9 mouse cellular contexts compared by ENCODE assay signal in genomic region chr11:70219873-70220272, GRCm38 (mm10). TPM values are rescaled to one million over a fixed set of nuclear protein-coding genes. Genes with fewer than 3 reads are reported as not detected.
DNase-seq lines count a peak whose midpoint lies in the region; ATAC-seq and TF ChIP-seq lines count a peak whose summit lies in the region.
"Had no signal": no experiment of that assay in that cellular context is flagged by ENCODE, and none has a peak within 500 bp of the region (broad histone marks: within the 10 kb centered on the region; RNA-seq: fewer than 3 reads in every experiment).

No protein-coding gene starts in this region.

- no peak for ATAC-seq in heart, embryonic 14.5 days (ENCODE audit: insufficient number of reproducible peaks, insufficient read depth, low FRiP score, low read depth)
- no peak for ATAC-seq in forebrain, embryonic 16.5 days
- no peak for ATAC-seq in liver, postnatal 0 days

- H3K27me3 ChIP-seq in heart, embryonic 14.5 days (ENCODE audit: control insufficient read depth, insufficient read depth, low read length): peaks cover 28% of the 10 kb centered on the region
- H3K27me3 ChIP-seq in ES-Bruce4 (ENCODE audit: control insufficient read depth, insufficient read depth, low read length, poor library complexity, severe bottlenecking): no peaks in the 10 kb centered on the region
- H3K27me3 ChIP-seq in forebrain, embryonic 16.5 days (replicated peaks; ENCODE audit: control insufficient read depth, insufficient read depth, low read length): peaks cover 20% of the 10 kb centered on the region
- peaks cover 17% of the 10 kb centered on the region for H3K27me3 ChIP-seq in liver, postnatal 0 days (ENCODE audit: insufficient read depth, low read length)

- no peak for TF ChIP-seq POLR2A in ES-Bruce4 (IDR thresholded peaks at IDR 0.05; ENCODE audit: insufficient read depth, low read length)

- peak overlapping the region; percentile 46 to 63 for H3K4me3 ChIP-seq in heart, embryonic 14.5 days (ENCODE audit: control insufficient read depth in 1 of 2, insufficient read depth in 1 of 2, low read depth in 1 of 2, low read length in 2 of 2)
- H3K4me3 ChIP-seq in ES-Bruce4 (ENCODE audit: low read depth, low read length): peak overlapping the region; percentile 59
- H3K4me3 ChIP-seq in forebrain, embryonic 16.5 days (replicated peaks; ENCODE audit: low read length): peak overlapping the region; percentile 68
- H3K4me3 ChIP-seq in liver, postnatal 0 days (ENCODE audit: low read depth, low read length): peak overlapping the region; percentile 61

- intact Hi-C loops in heart, postnatal 14 days (cut with DNase I): loop anchor here (10.0 kb wide), 1 partner anchor 285 kb away; the partner anchor contains the start of gene Ybx2

- no peak for TF ChIP-seq EP300 in ES-Bruce4 (IDR thresholded peaks at IDR 0.05; ENCODE audit: insufficient read depth, low read depth, low read length)
- no peak for TF ChIP-seq EP300 in liver, postnatal 0 days (IDR thresholded peaks at IDR 0.05; ENCODE audit: low read depth)

- WGBS in heart, embryonic 14.5 days: 64% methylated on average over 7 of the region's 7 CpGs
- 60% methylated on average over 7 of the region's 7 CpGs for WGBS in forebrain, embryonic 16.5 days
- WGBS in liver, postnatal 0 days (ENCODE audit: insufficient replicate concordance): 65% methylated on average over 7 of the region's 7 CpGs

- H3K4me1 ChIP-seq in heart, embryonic 14.5 days (ENCODE audit: control insufficient read depth in 2 of 2, insufficient read depth in 2 of 2, low read length in 2 of 2): peaks cover 11 to 17% of the 10 kb centered on the region in 2 experiments
- H3K4me1 ChIP-seq in ES-Bruce4 (ENCODE audit: control insufficient read depth, insufficient read depth, low read length): peaks cover 2% of the 10 kb centered on the region
- peaks cover 29% of the 10 kb centered on the region for H3K4me1 ChIP-seq in forebrain, embryonic 16.5 days (replicated peaks; ENCODE audit: control insufficient read depth, insufficient read depth, low read length)
- peaks cover 24% of the 10 kb centered on the region for H3K4me1 ChIP-seq in liver, postnatal 0 days (ENCODE audit: insufficient read depth)

- peak overlapping the region; percentile 90 for H3K4me2 ChIP-seq in heart, embryonic 14.5 days (ENCODE audit: low read length)
- H3K4me2 ChIP-seq in forebrain, embryonic 16.5 days (ENCODE audit: low read length): peak overlapping the region; percentile 84
- peak overlapping the region; percentile 97 for H3K4me2 ChIP-seq in liver, postnatal 0 days (ENCODE audit: low read depth, low read length)

- H3K9ac ChIP-seq in heart, embryonic 14.5 days (ENCODE audit: low read length): peak overlapping the region; percentile 74
- H3K9ac ChIP-seq in ES-Bruce4 (ENCODE audit: low read depth, poor library complexity, severe bottlenecking): peak overlapping the region; percentile 56
- peak overlapping the region; percentile 80 for H3K9ac ChIP-seq in forebrain, embryonic 16.5 days (replicated peaks; ENCODE audit: low read depth, low read length)
- H3K9ac ChIP-seq in liver, postnatal 0 days (replicated peaks): peak overlapping the region; percentile 73

- peak overlapping the region in 1 of 2 experiments; percentile 81; a peak in 2 of 4 replicates for H3K27ac ChIP-seq in heart, embryonic 14.5 days (replicated peaks in 1 of 2; ENCODE audit: control insufficient read depth in 1 of 2, insufficient read depth in 1 of 2, low read depth in 2 of 2, low read length in 2 of 2)
- peak overlapping the region; percentile 65; the same call in 1 of the 2 replicates for H3K27ac ChIP-seq in ES-Bruce4 (ENCODE audit: insufficient read depth, low read length)
- H3K27ac ChIP-seq in forebrain, embryonic 16.5 days (ENCODE audit: low read length): peak overlapping the region; percentile 91
- no peak overlapping the region; the same call in 1 of the 2 replicates for H3K27ac ChIP-seq in liver, postnatal 0 days (ENCODE audit: low read depth)

- no peaks in the 10 kb centered on the region for H3K9me3 ChIP-seq in heart, embryonic 14.5 days (ENCODE audit: control insufficient read depth, low read length)
- no peaks in the 10 kb centered on the region for H3K9me3 ChIP-seq in ES-Bruce4 (replicated peaks; ENCODE audit: control insufficient read depth, insufficient read depth, low read length, poor library complexity, severe bottlenecking)
- no peaks in the 10 kb centered on the region for H3K9me3 ChIP-seq in forebrain, embryonic 16.5 days (ENCODE audit: control insufficient read depth, low read length)
- H3K9me3 ChIP-seq in liver, postnatal 0 days (ENCODE audit: low read length): no peaks in the 10 kb centered on the region

- TF ChIP-seq CTCF in ES-Bruce4 (IDR thresholded peaks at IDR 0.05; ENCODE audit: low read depth, low read length): no peak
- TF ChIP-seq CTCF in liver, postnatal 0 days (IDR thresholded peaks at IDR 0.05; ENCODE audit: low read depth): no peak

- DNase-seq in heart, postnatal 14 days: no peak
- no peak for DNase-seq in liver, postnatal 0 days
- DNase-seq in testis, postnatal 14 days (ENCODE audit: low spot score): no peak
- DNase-seq in frontal cortex, postnatal 10 days (ENCODE audit: low spot score in 2 of 2): no peak
- DNase-seq in layer of hippocampus, adult 11-12 months (ENCODE audit: low spot score): no peak
- DNase-seq: embryo, embryonic 11 days had no signal

- H3K36me3 ChIP-seq in heart, embryonic 14.5 days (ENCODE audit: control insufficient read depth, insufficient read depth, low read length): 0 out of 2 replicates have a peak, but pooled peaks cover 1% of the 10 kb centered on the region
- 0 out of 2 replicates have a peak, but pooled peaks cover 3% of the 10 kb centered on the region for H3K36me3 ChIP-seq in ES-Bruce4 (ENCODE audit: control insufficient read depth, insufficient read depth, low read length, poor library complexity, severe bottlenecking)
- H3K36me3 ChIP-seq in forebrain, embryonic 16.5 days (ENCODE audit: control insufficient read depth, insufficient read depth): peaks cover 4% of the 10 kb centered on the region; the same call in 1 of the 2 replicates
- no peaks in the 10 kb centered on the region for H3K36me3 ChIP-seq in liver, postnatal 0 days (replicated peaks; ENCODE audit: insufficient read depth, low read length)

RNA-seq across cellular contexts. Expression of gene Slc16a13, which starts 1.0 kb away (rescaled TPM):
- 4.9 and 6.4 TPM in 2 replicates for polyA plus RNA-seq in heart, embryonic 14.5 days (2014; fragmentation: Nextera tagmentation; extraction: Ambion mirVana)
- total RNA-seq in heart, postnatal 14 days (2021): 1 to 10 TPM; 4.2 to 5.8 TPM
- polyA plus RNA-seq in ES-Bruce4 (2011; ENCODE audit: insufficient read depth, insufficient read length, low read depth, missing spikeins): 8.9 and 11.2 TPM in 2 replicates
- 13.2 and 14.8 TPM in 2 replicates for polyA plus RNA-seq in forebrain, embryonic 16.5 days (2015; fragmentation: Nextera tagmentation; extraction: Ambion mirVana)
- polyA plus RNA-seq in liver, postnatal 0 days (2015; fragmentation: Nextera tagmentation; extraction: Ambion mirVana): 1.3 and 1.9 TPM in 2 replicates

RNA-seq across cellular contexts. Expression of gene Slc16a11, which starts 7.3 kb away (rescaled TPM):
- 0.16 and 0.18 TPM in 2 replicates for polyA plus RNA-seq in heart, embryonic 14.5 days (2014; fragmentation: Nextera tagmentation; extraction: Ambion mirVana)
- total RNA-seq in heart, postnatal 14 days (2021): under 1 TPM; 0.76 to 0.90 TPM
- 2.0 and 3.5 TPM in 2 replicates for polyA plus RNA-seq in ES-Bruce4 (2011; ENCODE audit: insufficient read depth, insufficient read length, low read depth, missing spikeins)
- polyA plus RNA-seq in forebrain, embryonic 16.5 days (2015; fragmentation: Nextera tagmentation; extraction: Ambion mirVana): 3.1 and 4.8 TPM in 2 replicates
- 1.4 and 1.8 TPM in 2 replicates for polyA plus RNA-seq in liver, postnatal 0 days (2015; fragmentation: Nextera tagmentation; extraction: Ambion mirVana)

RNA-seq across cellular contexts. Expression of gene Bcl6b, which starts 9.7 kb away (rescaled TPM):
- 18.7 and 22.4 TPM in 2 replicates for polyA plus RNA-seq in heart, embryonic 14.5 days (2014; fragmentation: Nextera tagmentation; extraction: Ambion mirVana)
- 10 to 100 TPM; 26.1 to 32.5 TPM for total RNA-seq in heart, postnatal 14 days (2021)
- polyA plus RNA-seq in ES-Bruce4 (2011; ENCODE audit: insufficient read depth, insufficient read length, low read depth, missing spikeins): 4.1 TPM in 2 replicates
- 6.9 and 8.1 TPM in 2 replicates for polyA plus RNA-seq in forebrain, embryonic 16.5 days (2015; fragmentation: Nextera tagmentation; extraction: Ambion mirVana)
- polyA plus RNA-seq in liver, postnatal 0 days (2015; fragmentation: Nextera tagmentation; extraction: Ambion mirVana): 1.4 and 1.8 TPM in 2 replicates

RNA-seq across cellular contexts. Expression of gene 0610010K14Rik, which starts 17.8 kb away (rescaled TPM):
- polyA plus RNA-seq in heart, embryonic 14.5 days (2014; fragmentation: Nextera tagmentation; extraction: Ambion mirVana): 139 and 143 TPM in 2 replicates
- 10 to 100 TPM; 34.7 to 38.4 TPM for total RNA-seq in heart, postnatal 14 days (2021)
- 108 and 126 TPM in 2 replicates for polyA plus RNA-seq in ES-Bruce4 (2011; ENCODE audit: insufficient read depth, insufficient read length, low read depth, missing spikeins)
- 174 and 180 TPM in 2 replicates for polyA plus RNA-seq in forebrain, embryonic 16.5 days (2015; fragmentation: Nextera tagmentation; extraction: Ambion mirVana)
- 48.9 and 55.2 TPM in 2 replicates for polyA plus RNA-seq in liver, postnatal 0 days (2015; fragmentation: Nextera tagmentation; extraction: Ambion mirVana)

RNA-seq across cellular contexts. Expression of gene Gm21988, which starts 19.8 kb away (rescaled TPM):
- 10.1 and 12.2 TPM in 2 replicates for polyA plus RNA-seq in heart, embryonic 14.5 days (2014; fragmentation: Nextera tagmentation; extraction: Ambion mirVana)
- total RNA-seq in heart, postnatal 14 days (2021): 1 to 10 TPM; 3.1 to 3.2 TPM
- polyA plus RNA-seq in ES-Bruce4 (2011; ENCODE audit: insufficient read depth, insufficient read length, low read depth, missing spikeins): 0.55 and 0.65 TPM in 2 replicates
- 13.2 and 14.6 TPM in 2 replicates for polyA plus RNA-seq in forebrain, embryonic 16.5 days (2015; fragmentation: Nextera tagmentation; extraction: Ambion mirVana)
- polyA plus RNA-seq in liver, postnatal 0 days (2015; fragmentation: Nextera tagmentation; extraction: Ambion mirVana): 5.4 and 5.8 TPM in 2 replicates
